ENCODE assay signal across 30 mouse cellular contexts in the genomic region with DNA sequence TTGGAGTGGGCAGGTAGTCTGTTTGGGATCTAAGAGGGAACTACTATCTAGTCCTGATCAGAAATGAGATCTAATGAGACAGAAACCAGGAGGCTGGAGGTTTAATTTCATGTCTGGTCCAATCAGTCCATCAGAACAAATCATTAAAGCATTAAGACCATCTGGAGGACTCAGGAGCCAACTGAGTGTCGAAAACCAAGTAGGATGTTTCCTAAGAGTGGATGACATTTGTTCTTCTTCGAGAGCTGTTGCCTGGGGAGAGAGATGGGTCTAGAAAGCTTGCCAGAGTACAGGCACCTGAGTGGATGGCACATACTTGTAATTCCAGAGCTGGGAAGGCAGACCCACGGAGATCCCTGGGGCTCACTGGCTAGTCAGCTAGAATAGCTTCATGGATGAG.
"Had no signal": no experiment of that assay in that cellular context is flagged by ENCODE, and none has a peak within 500 bp of the region (broad histone marks: within the 10 kb centered on the region; RNA-seq: fewer than 3 reads in every experiment).

No protein-coding gene starts in this region.

- H3K36me3 ChIP-seq: limb, embryonic 10.5 days; limb, embryonic 12.5 days; limb, embryonic 13.5 days; limb, embryonic 15.5 days; liver, embryonic 12.5 days; liver, embryonic 13.5 days; liver, embryonic 15.5 days; lung, embryonic 15.5 days; midbrain, embryonic 10.5 days; midbrain, embryonic 12.5 days; midbrain, embryonic 13.5 days; midbrain, embryonic 15.5 days; neural tube, embryonic 12.5 days had no signal

- H3K4me1 ChIP-seq: limb, embryonic 10.5 days; limb, embryonic 12.5 days; limb, embryonic 13.5 days; limb, embryonic 15.5 days; liver, embryonic 12.5 days; liver, embryonic 13.5 days; liver, embryonic 15.5 days had no signal

- H3K9ac ChIP-seq: limb, embryonic 12.5 days; limb, embryonic 13.5 days; limb, embryonic 15.5 days; liver, embryonic 12.5 days; liver, embryonic 13.5 days; liver, embryonic 14.5 days; liver, embryonic 15.5 days; liver, postnatal 0 days; lung, embryonic 14.5 days; lung, embryonic 15.5 days; midbrain, embryonic 12.5 days; midbrain, embryonic 13.5 days; midbrain, embryonic 15.5 days; neural tube, embryonic 12.5 days had no signal

- H3K27ac ChIP-seq: limb, embryonic 10.5 days; limb, embryonic 12.5 days; limb, embryonic 13.5 days; limb, embryonic 15.5 days; liver, embryonic 12.5 days; liver, embryonic 13.5 days; liver, embryonic 14.5 days; liver, embryonic 15.5 days; lung, embryonic 15.5 days; macrophage; midbrain, embryonic 10.5 days; midbrain, embryonic 12.5 days; midbrain, embryonic 13.5 days; midbrain, embryonic 15.5 days; neural tube, embryonic 12.5 days had no signal

- H3K4me2 ChIP-seq: limb, embryonic 12.5 days; limb, embryonic 13.5 days; limb, embryonic 15.5 days; liver, embryonic 11.5 days; liver, embryonic 12.5 days; liver, embryonic 13.5 days; liver, embryonic 15.5 days; lung, embryonic 14.5 days; lung, embryonic 15.5 days; midbrain, embryonic 11.5 days; midbrain, embryonic 12.5 days; midbrain, embryonic 13.5 days; midbrain, embryonic 15.5 days; neural tube, embryonic 12.5 days had no signal

- H3K27me3 ChIP-seq: limb, embryonic 12.5 days; limb, embryonic 13.5 days; limb, embryonic 15.5 days; liver, embryonic 12.5 days; liver, embryonic 13.5 days; liver, embryonic 15.5 days; lung, embryonic 15.5 days; midbrain, embryonic 12.5 days; midbrain, embryonic 13.5 days; midbrain, embryonic 15.5 days; neural tube, embryonic 12.5 days had no signal

- H3K4me3 ChIP-seq: limb, embryonic 10.5 days; limb, embryonic 12.5 days; limb, embryonic 13.5 days; limb, embryonic 15.5 days; liver, embryonic 12.5 days; liver, embryonic 13.5 days; liver, embryonic 15.5 days; lung, embryonic 15.5 days; megakaryocyte, embryonic 14.5 days; midbrain, embryonic 10.5 days; midbrain, embryonic 12.5 days; midbrain, embryonic 13.5 days; midbrain, embryonic 15.5 days; myocyte; neural tube, embryonic 12.5 days had no signal

- H3K9me3 ChIP-seq: limb, embryonic 10.5 days; limb, embryonic 12.5 days; limb, embryonic 13.5 days; limb, embryonic 15.5 days; liver, embryonic 12.5 days; liver, embryonic 13.5 days; liver, embryonic 15.5 days; lung, embryonic 15.5 days; megakaryocyte, embryonic 14.5 days; midbrain, embryonic 10.5 days; midbrain, embryonic 12.5 days; midbrain, embryonic 13.5 days; midbrain, embryonic 15.5 days; neural tube, embryonic 12.5 days had no signal

- ATAC-seq: liver, embryonic 12.5 days; liver, postnatal 0 days; midbrain, embryonic 13.5 days; midbrain, embryonic 15.5 days; midbrain, embryonic 16.5 days had no signal

- DNase-seq: left cerebral cortex, postnatal 4 days; liver; liver, embryonic 13.5 days; liver, postnatal 0 days; lung, adult 18-20 months; lung, adult 2 months; lung, embryonic 14.5 days; lung, postnatal 10 days; lung, postnatal 14 days; lung, postnatal 4 days; midbrain, embryonic 14.5 days had no signal
